Mouse (Mus musculus) retina, adult 2 months (tissue): ENCODE data around the gene Fmo1.
"Not testable (repeated sequence)": the region's sequence is repeated elsewhere in the genome, so short reads cannot be mapped to it uniquely, and the experiment has no call there.

ENCODE experiments used
- DNase-seq: peaks from one replicate; pipeline ENCODE4 v3.0.0-alpha.2; 2012; ENCODE audit warnings: low read depth, low spot score

Fmo1 gene

DNA sequence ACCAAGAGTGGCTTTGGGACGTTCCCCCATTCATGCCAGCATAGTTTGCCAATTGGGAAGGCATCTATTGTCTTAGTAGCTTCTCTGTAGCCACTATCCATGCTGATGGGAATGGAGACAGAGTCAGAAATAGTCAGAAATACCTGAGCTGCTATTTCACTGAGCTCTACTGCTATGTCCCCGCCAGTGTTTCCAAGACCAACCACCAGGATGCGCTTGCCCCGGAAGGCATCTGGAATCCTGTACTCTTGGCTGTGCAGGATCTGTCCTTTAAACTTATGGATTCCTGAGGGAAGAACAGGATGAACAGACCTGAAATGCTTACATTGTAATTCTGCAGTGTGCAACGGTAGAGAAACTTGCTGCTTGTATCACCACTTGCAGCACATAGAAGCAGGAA lies 61.4 kb downstream of the Fmo1 start:
- DNase-seq, result no peak

DNA sequence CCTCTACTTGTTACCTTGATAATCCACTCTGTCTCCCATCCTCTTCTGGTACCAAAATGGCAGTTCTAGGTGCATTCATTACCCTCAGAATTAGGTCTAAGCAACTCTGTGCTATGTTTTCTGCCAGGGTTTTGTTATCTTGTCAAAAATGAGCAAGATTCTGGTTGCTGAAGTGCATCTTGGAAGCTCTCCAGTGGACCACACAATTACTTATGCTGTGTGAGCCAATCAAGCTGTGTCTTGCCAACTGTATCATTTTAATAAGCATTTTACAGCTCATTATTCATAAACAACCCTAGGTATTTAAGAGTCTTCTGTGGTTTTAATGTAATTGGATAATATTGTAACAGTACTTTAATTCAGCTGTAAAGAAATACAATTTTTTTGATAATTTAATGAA lies 70.0 kb downstream of the Fmo1 start:
- no peak for DNase-seq

DNA sequence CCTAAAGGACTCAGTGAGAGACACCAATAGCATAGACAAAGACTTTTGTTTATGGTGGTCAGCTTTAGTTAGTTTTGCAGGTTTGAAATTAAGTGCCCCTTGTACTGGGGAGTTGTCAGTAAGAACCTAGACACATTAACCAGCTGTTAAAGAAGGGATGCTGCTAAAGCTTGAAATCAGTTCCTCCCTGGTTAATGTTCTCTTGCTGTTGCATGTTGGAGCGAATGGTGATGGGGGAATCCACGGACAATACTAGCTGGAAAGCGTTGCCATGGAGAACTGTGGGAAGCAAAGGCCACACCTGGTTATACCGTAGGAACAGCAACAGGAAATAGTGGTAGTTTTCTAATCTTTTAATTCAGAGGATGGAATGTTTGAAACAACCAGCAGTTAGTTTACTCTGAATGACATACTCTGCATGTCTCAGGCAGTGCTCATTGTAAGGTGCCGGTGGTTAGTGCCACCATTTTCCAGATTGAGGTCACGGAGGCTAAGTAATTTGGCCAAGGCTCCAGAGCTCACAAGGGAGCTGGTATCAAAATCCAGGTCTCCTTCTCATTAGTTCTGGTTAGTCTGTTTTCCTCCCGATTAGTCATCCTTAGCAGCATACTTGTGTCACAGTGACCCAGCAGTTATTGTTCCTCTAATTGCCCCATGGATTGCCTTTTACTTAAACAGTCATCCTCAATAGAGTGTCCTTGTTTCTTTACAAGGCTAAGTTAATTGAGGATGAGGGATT lies 73.9 kb downstream of the Fmo1 start:
- DNase-seq, result no peak

DNA sequence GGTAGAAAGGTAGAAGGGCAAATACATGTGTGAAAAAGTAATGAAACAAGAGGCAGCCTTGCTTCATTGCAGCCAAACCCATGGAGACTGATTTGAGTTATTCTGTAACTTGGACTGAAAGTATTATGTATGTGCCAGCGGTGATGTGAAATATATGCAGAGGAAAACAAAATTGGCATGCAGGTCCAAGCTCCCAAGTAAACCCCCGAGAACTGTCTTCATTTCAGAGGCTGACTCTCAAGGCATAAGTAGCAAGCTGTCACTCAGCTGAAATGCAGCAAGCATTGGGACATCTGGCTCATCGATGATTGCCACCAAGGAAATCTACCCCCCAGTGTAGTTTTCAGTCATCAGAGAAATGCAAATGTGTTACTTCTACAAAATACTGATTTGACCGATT lies 81.2 kb downstream of the Fmo1 start:
- DNase-seq, result no peak

DNA sequence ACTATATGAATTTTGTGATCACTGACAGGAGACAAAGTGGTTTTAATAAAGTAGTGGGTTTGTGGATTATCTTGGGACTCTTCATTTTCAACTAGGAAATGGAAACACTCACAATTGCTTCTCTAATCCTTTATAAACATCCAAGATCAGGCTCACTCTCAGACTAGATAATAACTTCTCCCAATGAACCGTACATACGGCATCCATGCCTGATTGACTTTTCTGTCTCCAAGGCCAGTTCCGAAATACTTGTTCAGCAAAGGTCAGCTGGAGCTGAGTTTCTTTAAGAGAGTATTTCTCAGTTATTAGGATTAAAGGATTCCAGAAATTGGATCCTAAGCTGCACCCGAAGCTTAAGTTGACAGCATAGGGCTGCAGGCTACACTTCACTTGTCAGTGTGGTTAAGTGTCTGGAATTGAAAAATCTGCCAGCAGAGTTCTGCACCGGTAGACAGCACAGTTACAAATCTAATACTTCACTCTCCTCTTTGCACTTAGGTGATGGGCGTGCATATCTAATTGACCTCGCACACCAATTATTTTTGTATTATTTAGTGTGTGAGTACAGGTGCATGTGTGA lies 82.7 kb downstream of the Fmo1 start:
- DNase-seq, result no peak

DNA sequence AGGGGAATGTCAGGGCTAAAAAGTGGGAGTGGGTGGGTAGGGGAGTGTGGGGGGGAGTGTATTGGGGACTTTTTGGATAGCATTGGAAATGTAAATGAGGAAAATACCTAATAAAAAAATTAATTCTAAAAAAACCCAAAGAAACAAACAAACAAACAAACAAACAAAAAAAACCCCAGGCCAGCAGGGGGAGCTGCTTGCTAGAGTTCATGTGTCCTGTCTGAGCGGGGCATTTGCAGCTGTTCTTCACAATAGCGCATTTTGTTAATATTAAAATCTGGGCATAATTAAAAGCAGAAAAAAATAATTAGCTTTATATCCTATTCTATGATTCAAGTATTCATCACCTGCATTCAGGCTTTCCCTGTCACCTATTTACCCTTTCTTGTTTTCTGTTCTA lies 85.4 kb downstream of the Fmo1 start:
- not testable (repeated sequence) for DNase-seq
